Mouse (Mus musculus): Measurements from ENCODE around the gene Map2k7. TPM values are rescaled to one million over a fixed set of nuclear protein-coding genes. Genes with fewer than 3 reads are reported as not detected.

Gene Map2k7
- total and polyA plus RNA-seq, 3 experiments: 27.8 to 65.9 (median 63.8) TPM

DNA sequence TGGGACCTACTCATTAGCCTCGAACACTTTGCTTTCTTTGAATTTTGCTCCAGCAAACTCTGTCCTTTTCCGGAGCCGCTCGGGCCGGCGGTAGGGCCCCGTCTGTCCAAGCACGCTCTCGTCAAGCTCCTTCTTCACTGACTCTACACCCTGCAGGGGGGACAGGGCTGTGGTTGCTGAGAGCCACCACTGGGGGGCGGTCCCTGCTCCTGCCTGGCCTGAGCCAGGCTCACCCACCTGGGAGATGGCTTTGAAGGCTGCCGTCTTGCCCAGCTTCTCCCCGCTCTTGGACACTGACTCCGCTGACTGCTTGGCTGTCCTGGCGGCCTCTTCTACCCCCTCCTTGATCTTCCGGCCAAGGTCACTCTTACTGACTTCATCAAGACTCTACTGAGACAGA is 29.1 kb downstream of the Map2k7 start:
- WGBS: 80% methylated on average over 15 of the region's 15 CpGs
- no peak for DNase-seq
- no peak for TF ChIP-seq EP300 (IDR thresholded peaks at IDR 0.05; ENCODE audit: insufficient read depth, low read depth, low read length)
- TF ChIP-seq CTCF (IDR thresholded peaks at IDR 0.05): peak; percentile 58
- TF ChIP-seq POLR2A (IDR thresholded peaks at IDR 0.05; ENCODE audit: insufficient read depth, low read depth, low read length): no peak
- Histone ChIP-seq H3K4me3 (no peak overlapping the region), H3K27ac (no peak overlapping the region), H3K27me3 (ENCODE audit: control insufficient read depth, insufficient read depth, low read length) (no peaks in the 10 kb centered on the region), H3K9ac (ENCODE audit: low read depth, low read length) (no peak overlapping the region), H3K36me3 (ENCODE audit: control insufficient read depth, insufficient read depth, low read length) (no peaks in the 10 kb centered on the region), H3K79me2 (replicated peaks; ENCODE audit: control insufficient read depth, insufficient read depth, low read length) (no peaks in the 10 kb centered on the region), H3K4me1 (ENCODE audit: control insufficient read depth, insufficient read depth, low read length) (no peaks in the 10 kb centered on the region)
- intact Hi-C loops (cut with DNase I): no loop called here

DNA sequence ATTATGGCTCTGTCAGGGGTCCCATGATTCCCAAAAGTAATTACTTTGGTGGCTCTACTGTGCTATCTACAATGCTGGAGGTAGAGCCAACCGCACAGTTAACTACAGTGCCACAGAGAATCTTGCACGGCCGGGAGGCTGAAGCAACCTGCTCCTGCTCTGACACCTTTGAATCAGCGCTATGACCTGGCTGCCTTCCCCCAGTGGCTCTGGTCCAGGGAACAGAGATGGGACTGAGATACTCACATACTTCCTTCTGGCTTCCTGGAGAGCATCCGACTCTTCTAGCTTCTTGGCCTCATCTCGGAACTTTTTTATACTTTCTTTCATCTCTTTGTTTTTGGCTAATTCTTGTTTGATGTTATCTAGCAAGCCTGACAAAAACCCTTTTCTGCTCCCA is 31.1 kb downstream of the Map2k7 start:
- Histone ChIP-seq H3K27ac (no peak overlapping the region), H3K36me3 (ENCODE audit: control insufficient read depth, insufficient read depth, low read length) (peaks cover 4% of the 10 kb centered on the region), H3K27me3 (ENCODE audit: control insufficient read depth, insufficient read depth, low read length) (no peaks in the 10 kb centered on the region), H3K4me3 (no peak overlapping the region), H3K79me2 (replicated peaks; ENCODE audit: control insufficient read depth, insufficient read depth, low read length) (no peaks in the 10 kb centered on the region; the same call in 1 of the 2 replicates), H3K9ac (ENCODE audit: low read depth, low read length) (no peak overlapping the region), H3K4me1 (ENCODE audit: control insufficient read depth, insufficient read depth, low read length) (no peaks in the 10 kb centered on the region)
- TF ChIP-seq POLR2A (IDR thresholded peaks at IDR 0.05; ENCODE audit: insufficient read depth, low read depth, low read length) (no peak), EP300 (IDR thresholded peaks at IDR 0.05; ENCODE audit: insufficient read depth, low read depth, low read length) (no peak), CTCF (IDR thresholded peaks at IDR 0.05) (no peak)
- no peak for DNase-seq
- WGBS: 69% methylated on average over 6 of the region's 6 CpGs
- intact Hi-C loops (cut with DNase I): no loop called here

- H3K4me1 ChIP-seq (ENCODE audit: control insufficient read depth, insufficient read depth, low read length): no peaks in the 10 kb centered on the region; the same call in 1 of the 2 replicates
- peak within 1 kb of the TSS; percentile 86 for H3K9ac ChIP-seq (ENCODE audit: low read depth, low read length)
- TF ChIP-seq CTCF (IDR thresholded peaks at IDR 0.05): no peak
- peak; percentile 82 for TF ChIP-seq EP300 (IDR thresholded peaks at IDR 0.05; ENCODE audit: insufficient read depth, low read depth, low read length)
- peak; percentile 86 for TF ChIP-seq POLR2A (IDR thresholded peaks at IDR 0.05; ENCODE audit: insufficient read depth, low read depth, low read length)
- H3K27ac ChIP-seq: peak within 1 kb of the TSS; percentile 79
- H3K36me3 ChIP-seq (ENCODE audit: control insufficient read depth, insufficient read depth, low read length): peaks cover 9% of the 10 kb centered on the region
- WGBS: under 1% methylated on average over 39 of the region's 39 CpGs
- no peaks in the 10 kb centered on the region for H3K27me3 ChIP-seq (ENCODE audit: control insufficient read depth, insufficient read depth, low read length)
- peak; percentile 95 for DNase-seq
- intact Hi-C loops (cut with DNase I): loop anchor here (1.0 to 2.0 kb wide), 3 partner anchors 16 to 49 kb away; partner anchors contain the start of genes Ccl25, Ctxn1, Elavl1 and Gm49320
- H3K4me3 ChIP-seq: peak within 1 kb of the TSS; percentile 86
- peaks cover 2% of the 10 kb centered on the region for H3K79me2 ChIP-seq (replicated peaks; ENCODE audit: control insufficient read depth, insufficient read depth, low read length)
Measured at GRCm38 (mm10) chr8:4275275-4276110, 37.0 kb downstream of the Map2k7 start, which contains the start of gene Timm44. TSS of gene Timm44 (minus strand) at chr8:4275913.

DNA sequence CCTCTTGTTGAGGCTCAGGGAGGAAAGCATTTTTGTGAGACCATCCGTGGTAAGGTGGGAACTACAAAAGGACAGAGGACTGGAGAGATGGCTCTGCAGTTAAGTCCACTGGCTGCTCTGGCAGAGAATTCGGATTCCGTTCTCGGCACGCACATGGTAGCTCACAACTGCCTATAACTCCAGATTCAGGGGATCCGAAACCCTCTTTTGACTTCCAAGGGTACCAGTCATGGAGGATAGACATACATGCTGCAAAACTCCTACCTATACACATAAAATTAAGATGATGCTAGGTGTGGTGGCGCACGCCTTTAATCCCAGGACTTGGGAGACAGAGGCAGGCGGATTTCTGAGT is 37.5 kb downstream of the Map2k7 start:
- TF ChIP-seq EP300 (IDR thresholded peaks at IDR 0.05; ENCODE audit: insufficient read depth, low read depth, low read length): no peak
- no peak for TF ChIP-seq POLR2A (IDR thresholded peaks at IDR 0.05; ENCODE audit: insufficient read depth, low read depth, low read length)
- Histone ChIP-seq H3K9ac (ENCODE audit: low read depth, low read length) (peak overlapping the region; percentile 67), H3K36me3 (ENCODE audit: control insufficient read depth, insufficient read depth, low read length) (peaks cover 9% of the 10 kb centered on the region), H3K27me3 (ENCODE audit: control insufficient read depth, insufficient read depth, low read length) (no peaks in the 10 kb centered on the region), H3K79me2 (replicated peaks; ENCODE audit: control insufficient read depth, insufficient read depth, low read length) (peaks cover 2% of the 10 kb centered on the region), H3K4me1 (ENCODE audit: control insufficient read depth, insufficient read depth, low read length) (no peaks in the 10 kb centered on the region; the same call in 1 of the 2 replicates), H3K27ac (peak overlapping the region; percentile 79), H3K4me3 (peak overlapping the region; percentile 86)
- DNase-seq: no peak
- intact Hi-C loops (cut with DNase I): no loop called here
- 19% methylated on average over 9 of the region's 9 CpGs for WGBS

DNA sequence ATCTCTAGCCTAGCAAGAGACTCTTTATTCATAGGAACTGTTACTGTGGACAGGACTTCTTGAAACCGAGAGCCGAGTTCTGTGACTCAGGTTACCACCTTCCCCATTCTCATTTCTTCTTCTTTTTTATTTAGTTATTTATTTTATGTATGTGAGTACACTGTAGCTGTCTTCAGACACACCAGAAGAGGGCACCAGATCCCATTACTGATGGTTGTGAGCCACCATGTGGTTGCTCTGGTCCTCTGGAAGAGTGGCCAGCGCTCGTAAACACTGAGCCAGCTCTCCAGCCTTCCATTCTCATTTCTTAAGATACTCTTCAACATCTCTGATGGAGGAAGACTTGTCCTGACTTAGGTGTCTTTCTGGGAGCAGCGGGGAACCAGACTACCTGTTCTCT is 54.2 kb downstream of the Map2k7 start:
- Histone ChIP-seq H3K4me1 (ENCODE audit: control insufficient read depth, insufficient read depth, low read length) (no peaks in the 10 kb centered on the region), H3K27ac (no peak overlapping the region), H3K4me3 (no peak overlapping the region), H3K36me3 (ENCODE audit: control insufficient read depth, insufficient read depth, low read length) (peaks cover 2% of the 10 kb centered on the region), H3K9ac (ENCODE audit: low read depth, low read length) (no peak overlapping the region), H3K79me2 (replicated peaks; ENCODE audit: control insufficient read depth, insufficient read depth, low read length) (no peaks in the 10 kb centered on the region), H3K27me3 (ENCODE audit: control insufficient read depth, insufficient read depth, low read length) (no peaks in the 10 kb centered on the region)
- intact Hi-C loops (cut with DNase I): no loop called here
- TF ChIP-seq POLR2A (IDR thresholded peaks at IDR 0.05; ENCODE audit: insufficient read depth, low read depth, low read length): no peak
- peak; percentile 50 for TF ChIP-seq CTCF (IDR thresholded peaks at IDR 0.05)
- WGBS: 85% methylated on average over 5 of the region's 5 CpGs
- DNase-seq: no peak

Other genes starting within 250 kb of the Map2k7 start
- gene Cd209f, start 132.9 kb upstream of the Map2k7 start, total RNA-seq (2021): 1 to 10 TPM in 1 of 2 experiments, under 1 TPM in 1; 0.60 to 1.1 TPM
- 1.4 and 2.3 TPM in 2 replicates for gene Cd209f, start 132.9 kb upstream of the Map2k7 start, polyA plus RNA-seq (2012; rRNA removed)
- under 1 TPM in 1 of 2 experiments, not detected in 1; 0.23 TPM for gene Cd209g, start 104.6 kb upstream of the Map2k7 start, total RNA-seq (2021)
- gene Cd209g, start 104.6 kb upstream of the Map2k7 start, polyA plus RNA-seq (2012; rRNA removed): 1.00 and 2.1 TPM in 2 replicates
- gene Evi5l, start 72.2 kb upstream of the Map2k7 start, total RNA-seq (2021): 10 to 100 TPM; 20.6 to 22.3 TPM
- gene Evi5l, start 72.2 kb upstream of the Map2k7 start, polyA plus RNA-seq (2012; rRNA removed): 20.2 and 27.3 TPM in 2 replicates
- gene Prr36, start 21.3 kb upstream of the Map2k7 start, total RNA-seq (2021): under 1 TPM in 1 of 2 experiments, not detected in 1; 0.05 TPM
- 0.04 TPM in 1 of 2 replicates, not detected in the other for gene Prr36, start 21.3 kb upstream of the Map2k7 start, polyA plus RNA-seq (2012; rRNA removed)
- gene Lrrc8e, start 11.9 kb upstream of the Map2k7 start, total RNA-seq (2021): under 1 TPM; 0.37 to 0.52 TPM
- 0.09 and 0.29 TPM in 2 replicates for gene Lrrc8e, start 11.9 kb upstream of the Map2k7 start, polyA plus RNA-seq (2012; rRNA removed)
- under 1 TPM in 1 of 2 experiments, not detected in 1; 0.45 TPM for gene Gm49320, start 125 bp downstream of the Map2k7 start, total RNA-seq (2021)
- gene Gm49320, start 125 bp downstream of the Map2k7 start, polyA plus RNA-seq (2012; rRNA removed): 0.64 and 2.6 TPM in 2 replicates
- gene Tgfbr3l, start 9.5 kb downstream of the Map2k7 start, total RNA-seq (2021): 1 to 10 TPM; 2.7 to 3.8 TPM
- gene Tgfbr3l, start 9.5 kb downstream of the Map2k7 start, polyA plus RNA-seq (2012; rRNA removed): 10.0 and 12.1 TPM in 2 replicates
- 10 to 100 TPM; 14.7 to 16.2 TPM for gene Snapc2, start 14.3 kb downstream of the Map2k7 start, total RNA-seq (2021)
- gene Snapc2, start 14.3 kb downstream of the Map2k7 start, polyA plus RNA-seq (2012; rRNA removed): 18.5 and 38.1 TPM in 2 replicates
- under 1 TPM; 0.60 to 0.91 TPM for gene Ctxn1, start 20.5 kb downstream of the Map2k7 start, total RNA-seq (2021)
- gene Ctxn1, start 20.5 kb downstream of the Map2k7 start, polyA plus RNA-seq (2012; rRNA removed): 5.2 and 5.7 TPM in 2 replicates
- gene Timm44, start 37.2 kb downstream of the Map2k7 start, total RNA-seq (2021): 100 to 1,000 TPM in 1 of 2 experiments, 10 to 100 TPM in 1; 92.4 to 105 TPM
- gene Timm44, start 37.2 kb downstream of the Map2k7 start, polyA plus RNA-seq (2012; rRNA removed): 92.8 and 117 TPM in 2 replicates
- gene Ccl25, start 86.5 kb downstream of the Map2k7 start, total RNA-seq (2021): 1 to 10 TPM; 2.9 to 5.1 TPM
- gene Ccl25, start 86.5 kb downstream of the Map2k7 start, polyA plus RNA-seq (2012; rRNA removed): 2.5 and 3.5 TPM in 2 replicates
- 10 to 100 TPM; 60.0 to 61.1 TPM for gene Elavl1, start 86.7 kb downstream of the Map2k7 start, total RNA-seq (2021)
- gene Elavl1, start 86.7 kb downstream of the Map2k7 start, polyA plus RNA-seq (2012; rRNA removed): 25.9 and 32.5 TPM in 2 replicates